Mouse (Mus musculus): ENCODE measurements at regions not wholly inside any gene's neighbourhood (a gene's known extent, or its start where the extent isn't known, plus 50 kb on each side); places are given as distances from the start of the nearest gene placed in this dataset.

DNA sequence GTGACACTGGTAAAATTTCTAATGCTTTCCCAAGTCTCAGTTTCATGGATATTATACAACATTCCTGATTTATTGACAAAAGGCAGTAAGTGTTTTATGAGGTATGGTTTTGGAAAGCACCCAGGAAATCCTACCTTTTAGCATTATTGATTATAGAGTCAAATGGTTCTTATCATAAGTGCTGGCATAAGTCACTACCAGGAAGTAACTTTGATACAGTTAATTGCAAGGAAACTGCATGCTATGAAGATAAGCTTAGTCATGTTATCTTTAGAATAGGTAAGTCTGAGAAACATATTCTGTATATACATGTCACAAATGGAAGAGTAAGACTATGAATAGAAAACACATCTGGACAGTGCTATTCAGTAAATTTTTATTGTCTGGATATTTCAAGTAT is 608.4 kb upstream of the Adam34 start:
- TF ChIP-seq CTCF (IDR thresholded peaks at IDR 0.05; ENCODE audit: low read depth), result no peak
- TF ChIP-seq EP300 (IDR thresholded peaks at IDR 0.05; ENCODE audit: low read depth), result no peak
